Mouse (Mus musculus) lung, postnatal 0 days (tissue): ENCODE data around the gene Ttll12.

Experiments used
- CTCF ChIP-seq: IDR thresholded peaks from 2 replicates; pipeline ENCODE4 v1.5.1; 2016; ENCODE audit warnings: antibody characterized with exemption, mild to moderate bottlenecking
- EP300 ChIP-seq: IDR thresholded peaks from 2 replicates; pipeline ENCODE4 v1.6.1; 2016; ENCODE audit warnings: antibody characterized with exemption, mild to moderate bottlenecking, control low read depth

DNA sequence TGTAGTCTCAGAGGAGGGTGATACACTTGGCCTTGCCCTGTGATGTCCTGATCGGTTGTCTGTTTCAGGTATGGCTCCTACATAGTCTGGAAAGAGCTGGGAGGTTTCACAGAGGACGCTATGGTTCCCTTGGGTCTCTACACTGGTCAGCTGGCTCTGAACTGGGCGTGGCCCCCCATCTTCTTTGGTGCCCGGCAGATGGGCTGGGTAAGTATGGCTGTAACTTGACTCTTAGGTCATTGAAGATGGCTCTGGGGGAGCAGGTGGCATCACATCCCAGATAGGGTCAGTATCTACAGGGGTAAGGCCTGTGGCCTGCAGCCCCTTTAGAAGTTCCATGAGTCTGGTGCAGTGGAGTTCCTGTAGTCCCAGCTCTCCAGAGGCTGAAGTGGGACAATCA, 22.8 kb downstream of the Ttll12 start:
- TF ChIP-seq CTCF (no peak), EP300 (no peak)
